Mouse (Mus musculus) left cerebral cortex, postnatal 36 days (tissue): ENCODE measurements around the gene H2-Q7. TPM values are rescaled to one million over a fixed set of nuclear protein-coding genes. Genes with fewer than 3 reads are reported as not detected.

Experiments used
- total RNA-seq, 2 experiments: library from RNA; stranded (reverse); gene quantifications; 2 replicates each; pipeline ENCODE4 v1.2.3; 2021

H2-Q7 gene
- total RNA-seq, 2 experiments from 2014 or later = 0.36 to 0.37 TPM

Other genes with a start within 250 kb of the H2-Q7 start
- gene Ltb, start 244.7 kb upstream of the H2-Q7 start, total RNA-seq = 1 to 10 TPM; 1.1 to 1.3 TPM
- under 1 TPM in 1 of 2 experiments, not detected in 1; 0.25 TPM for gene Tnf, start 237.1 kb upstream of the H2-Q7 start, total RNA-seq
- 1 to 10 TPM in 1 of 2 experiments, under 1 TPM in 1; 0.44 to 1.1 TPM for gene Lta, start 233.8 kb upstream of the H2-Q7 start, total RNA-seq
- gene Gm16181, start 218.3 kb upstream of the H2-Q7 start, total RNA-seq = not detected
- 100 to 1,000 TPM; 514 to 593 TPM for gene Atp6v1g2, start 205.5 kb upstream of the H2-Q7 start, total RNA-seq
- gene Nfkbil1, start 203.4 kb upstream of the H2-Q7 start, total RNA-seq = 10 to 100 TPM; 15.5 to 16.6 TPM
- gene Ddx39b, start 197.4 kb upstream of the H2-Q7 start, total RNA-seq = 100 to 1,000 TPM; 189 to 214 TPM
- gene H2-D1, start 176.4 kb upstream of the H2-Q7 start, total RNA-seq = 10 to 100 TPM; 19.6 to 23.3 TPM
- gene H2-Q1, start 118.8 kb upstream of the H2-Q7 start, total RNA-seq = under 1 TPM; 0.39 to 0.74 TPM
- under 1 TPM in 1 of 2 experiments, not detected in 1; 0.43 TPM for gene H2-Q2, start 96.9 kb upstream of the H2-Q7 start, total RNA-seq
- 1 to 10 TPM; 1.7 to 1.9 TPM for gene H2-Q4, start 59.5 kb upstream of the H2-Q7 start, total RNA-seq
- gene H2-Q6, start 14.3 kb upstream of the H2-Q7 start, total RNA-seq = under 1 TPM in 1 of 2 experiments, not detected in 1; 0.52 TPM
- gene H2-Q10, start 30.9 kb downstream of the H2-Q7 start, total RNA-seq = under 1 TPM in 1 of 2 experiments, not detected in 1; 0.27 TPM
- not detected for gene Pou5f1, start 66.9 kb downstream of the H2-Q7 start, total RNA-seq
- 10 to 100 TPM in 1 of 2 experiments, 1 to 10 TPM in 1; 9.0 to 13.4 TPM for gene Tcf19, start 77.7 kb downstream of the H2-Q7 start, total RNA-seq
- gene Cchcr1, start 77.9 kb downstream of the H2-Q7 start, total RNA-seq = 10 to 100 TPM; 10.1 to 15.2 TPM
- 1 to 10 TPM in 1 of 2 experiments, under 1 TPM in 1; 0.79 to 2.5 TPM for gene Psors1c2, start 94.0 kb downstream of the H2-Q7 start, total RNA-seq
- 1 to 10 TPM; 1.4 to 1.6 TPM for gene Cdsn, start 113.0 kb downstream of the H2-Q7 start, total RNA-seq
- gene 2300002M23Rik, start 128.3 kb downstream of the H2-Q7 start, total RNA-seq = not detected
- not detected for gene Sfta2, start 162.4 kb downstream of the H2-Q7 start, total RNA-seq
- gene Gm9573, start 187.5 kb downstream of the H2-Q7 start, total RNA-seq = not detected
- not detected for gene Mucl3, start 204.5 kb downstream of the H2-Q7 start, total RNA-seq
- gene Vars2, start 228.4 kb downstream of the H2-Q7 start, total RNA-seq = 10 to 100 TPM; 30.1 to 40.0 TPM
- gene Gtf2h4, start 234.6 kb downstream of the H2-Q7 start, total RNA-seq = 10 to 100 TPM; 26.8 to 29.9 TPM